Mouse (Mus musculus) naive thymus-derived CD4-positive, alpha-beta T cell, adult 2 months (primary cell): ENCODE results near the gene Junb.
A peak's percentile ranks its signal among the peaks of the same experiment; 100 is the strongest.

Source experiments
- DNase-seq: peaks from one replicate; pipeline ENCODE4 v3.0.0-alpha.2; 2011; ENCODE audit warnings: low read depth

The Junb gene

GRCm38 (mm10) chr8:84970913-84971312 lies 7.6 kb downstream of the Junb start:
- no peak for DNase-seq

DNA sequence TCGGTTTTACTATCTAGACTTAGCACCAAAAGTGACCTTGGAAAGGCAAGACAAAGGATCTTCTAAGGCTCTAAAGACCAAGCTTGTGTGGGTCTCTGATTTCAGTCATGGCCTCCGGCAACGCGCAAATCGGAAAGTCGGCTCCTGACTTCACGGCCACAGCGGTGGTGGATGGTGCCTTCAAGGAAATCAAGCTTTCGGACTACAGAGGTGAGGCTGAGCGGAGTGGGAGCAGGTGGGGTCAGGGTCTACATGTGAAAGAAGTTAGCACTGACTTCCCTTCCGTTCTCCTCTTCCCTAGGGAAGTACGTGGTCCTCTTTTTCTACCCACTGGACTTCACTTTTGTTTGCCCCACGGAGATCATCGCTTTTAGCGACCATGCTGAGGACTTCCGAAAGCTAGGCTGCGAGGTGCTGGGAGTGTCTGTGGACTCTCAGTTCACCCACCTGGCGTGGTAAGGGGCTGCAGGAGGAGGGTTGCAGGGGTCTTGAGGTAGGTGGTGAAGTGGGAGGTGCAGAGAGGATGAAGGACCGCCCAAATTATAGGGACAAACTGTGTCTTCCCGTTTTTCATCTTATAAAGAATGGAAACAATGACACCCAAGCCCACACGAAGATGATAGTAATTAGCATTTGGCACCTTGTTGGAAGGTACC lies 8.3 kb downstream of the Junb start:
- DNase-seq = no peak

DNA sequence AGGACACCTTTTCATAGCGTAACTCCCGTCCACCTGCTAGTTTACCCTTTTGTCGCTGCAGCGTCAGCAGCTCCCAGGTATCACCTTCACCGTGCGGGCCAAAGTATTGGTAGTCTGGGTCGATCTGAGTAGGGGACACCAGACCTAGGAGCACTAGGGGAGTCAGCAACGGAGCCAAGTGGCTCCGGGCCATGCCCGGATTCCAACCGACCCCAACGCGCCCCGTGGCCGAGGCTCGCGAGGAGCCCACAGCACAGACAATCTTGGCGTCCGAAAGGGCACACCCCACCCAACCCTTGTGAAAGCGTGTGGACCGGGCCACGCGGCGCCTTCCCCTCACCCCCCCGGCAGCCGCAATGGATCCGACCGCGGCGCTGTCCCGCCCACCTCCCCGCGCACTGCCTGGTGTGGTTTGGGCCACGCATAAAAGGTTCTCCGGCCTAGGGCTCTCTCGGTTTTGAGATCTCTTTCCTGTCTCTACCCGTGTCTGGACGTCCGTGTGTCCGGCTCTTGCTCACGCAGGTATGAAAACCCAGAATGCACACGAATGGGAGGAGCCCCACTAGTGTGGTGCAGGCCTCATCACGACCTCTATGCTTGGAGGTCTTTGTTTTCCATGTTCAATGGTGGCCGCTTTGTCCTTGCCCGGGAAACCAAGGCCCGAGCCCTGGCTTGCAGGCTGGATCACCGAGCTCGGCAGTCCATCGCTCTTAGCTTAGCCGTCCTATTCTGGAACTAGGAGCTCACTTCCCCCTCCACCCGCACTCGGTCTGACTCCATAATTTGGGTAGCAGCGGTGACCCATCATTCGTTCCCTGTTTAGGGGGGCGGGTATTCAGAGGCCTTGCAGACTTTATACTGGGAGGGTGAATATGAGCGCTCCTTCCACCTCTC lies 9.0 kb downstream of the Junb start, which contains the start of the genes Gm49661, Prdx2 and Rnaseh2a:
Gene Gm49661 (minus strand): TSS at position 193 of the 894 bp plus-strand sequence.
Gene Prdx2 (plus strand): TSS at position 347 of the 894 bp plus-strand sequence.
Gene Rnaseh2a (minus strand): TSS at position 527 of the 894 bp plus-strand sequence.
- peak; percentile 78 for DNase-seq

DNA sequence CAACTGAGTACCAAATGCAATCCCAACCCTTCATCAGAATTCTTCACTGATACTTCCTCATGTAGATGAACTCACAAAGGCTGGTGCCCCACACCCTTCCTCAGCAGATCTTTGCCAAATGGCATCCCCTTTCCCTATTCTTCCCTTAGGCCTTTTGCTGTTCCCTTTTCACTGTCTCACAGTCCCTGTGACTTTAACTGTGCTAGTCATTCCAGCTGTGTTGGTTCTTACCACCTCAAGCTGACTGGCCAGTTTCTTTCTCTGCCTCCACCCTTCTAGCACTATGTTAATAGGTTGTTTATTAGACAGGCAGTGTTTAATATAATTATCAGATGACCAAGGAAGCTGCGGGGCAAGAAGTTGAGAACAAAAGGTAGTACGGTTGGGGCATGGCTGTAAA lies 9.9 kb downstream of the Junb start:
- no peak for DNase-seq

DNA sequence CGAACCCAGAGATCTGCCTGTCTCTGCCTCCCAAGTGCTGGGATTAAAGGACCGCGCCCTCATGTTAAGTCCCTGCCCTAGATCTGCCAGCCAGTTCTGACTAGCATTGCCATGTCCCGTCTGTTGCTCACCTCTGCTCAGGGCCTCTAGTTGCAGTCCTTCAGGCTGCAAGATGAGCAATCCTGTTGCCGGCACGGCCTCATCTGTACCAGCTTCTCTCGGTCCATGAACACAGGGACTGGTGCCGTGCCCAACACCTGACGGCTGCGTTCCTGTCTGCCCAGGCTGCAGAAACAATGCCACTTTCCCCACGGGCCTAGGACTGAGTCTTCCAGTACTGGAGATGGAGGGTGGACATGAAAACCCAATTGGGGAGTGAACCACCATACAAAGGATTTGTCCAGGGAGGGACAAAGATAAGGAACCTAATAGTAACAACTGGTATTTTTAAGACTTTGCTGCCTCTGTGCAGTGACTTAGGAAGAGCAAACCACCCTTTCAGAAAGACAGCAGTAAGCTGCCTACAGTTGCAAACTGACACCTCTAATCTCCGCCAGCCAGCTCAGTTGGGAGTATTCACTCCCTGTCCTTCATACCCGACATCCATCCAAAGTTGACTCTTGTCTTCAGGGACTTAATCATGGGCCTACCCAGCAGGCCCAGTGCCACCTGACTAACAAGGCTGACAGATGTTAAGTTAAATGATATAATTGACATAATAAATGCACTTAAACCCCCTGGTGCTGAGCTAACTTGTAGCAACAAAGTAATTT lies 10.8 kb downstream of the Junb start:
- no peak for DNase-seq

- DNase-seq = no peak
Measured at GRCm38 (mm10) chr8:84966603-84967002, 11.9 kb downstream of the Junb start.

GRCm38 (mm10) chr8:84965731-84966291 lies 12.7 kb downstream of the Junb start:
- peak; percentile 94 for DNase-seq

- no peak for DNase-seq
Measured at GRCm38 (mm10) chr8:84963952-84964351, 14.6 kb downstream of the Junb start.

DNA sequence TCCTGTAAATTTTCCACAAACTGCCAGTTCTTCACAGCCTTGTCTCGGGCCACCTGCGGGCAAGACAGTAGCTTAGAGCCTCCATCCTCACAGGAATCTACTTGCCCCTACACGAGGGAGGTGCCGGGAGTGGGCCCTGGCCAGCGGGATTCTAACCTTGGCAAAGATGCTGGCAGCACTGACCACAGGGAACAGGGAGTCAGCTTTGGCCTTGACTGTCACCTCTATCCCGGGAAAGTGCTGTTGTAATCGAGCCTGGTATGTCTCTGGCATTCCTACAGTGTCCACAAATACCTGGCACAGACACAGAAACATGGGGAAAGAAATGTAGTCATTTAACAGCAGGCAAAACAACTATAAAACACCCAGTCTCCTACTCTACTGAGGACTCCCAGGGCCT lies 18.7 kb downstream of the Junb start:
- no peak for DNase-seq

- peak; percentile 84 for DNase-seq
Measured at GRCm38 (mm10) chr8:84956768-84957167, 21.8 kb downstream of the Junb start.

GRCm38 (mm10) chr8:84952612-84953255 lies 25.8 kb downstream of the Junb start:
- DNase-seq = peak; percentile 44

DNA sequence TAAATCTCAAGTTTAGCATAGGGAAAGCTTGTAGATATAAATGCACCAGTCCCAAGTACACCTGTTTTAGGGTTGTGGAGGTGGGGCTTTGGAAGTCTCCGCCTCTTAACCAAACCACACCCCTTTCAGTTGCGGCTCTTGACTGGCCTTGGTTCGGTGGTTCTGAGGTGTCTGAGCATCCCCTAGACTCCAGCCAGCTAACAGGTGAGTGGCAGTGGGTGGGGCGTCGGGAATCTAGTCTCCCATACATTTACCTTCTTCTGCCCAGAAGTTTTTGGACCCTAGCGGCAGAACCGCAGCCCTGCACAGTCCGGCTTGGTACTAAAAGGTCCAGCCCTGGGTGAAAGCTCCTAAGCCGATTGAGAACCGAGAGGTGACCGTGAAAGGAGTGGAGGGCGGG lies 28.8 kb downstream of the Junb start:
- DNase-seq = no peak

GRCm38 (mm10) chr8:84947241-84947545 lies 31.3 kb downstream of the Junb start:
- DNase-seq = peak; percentile 60

DNA sequence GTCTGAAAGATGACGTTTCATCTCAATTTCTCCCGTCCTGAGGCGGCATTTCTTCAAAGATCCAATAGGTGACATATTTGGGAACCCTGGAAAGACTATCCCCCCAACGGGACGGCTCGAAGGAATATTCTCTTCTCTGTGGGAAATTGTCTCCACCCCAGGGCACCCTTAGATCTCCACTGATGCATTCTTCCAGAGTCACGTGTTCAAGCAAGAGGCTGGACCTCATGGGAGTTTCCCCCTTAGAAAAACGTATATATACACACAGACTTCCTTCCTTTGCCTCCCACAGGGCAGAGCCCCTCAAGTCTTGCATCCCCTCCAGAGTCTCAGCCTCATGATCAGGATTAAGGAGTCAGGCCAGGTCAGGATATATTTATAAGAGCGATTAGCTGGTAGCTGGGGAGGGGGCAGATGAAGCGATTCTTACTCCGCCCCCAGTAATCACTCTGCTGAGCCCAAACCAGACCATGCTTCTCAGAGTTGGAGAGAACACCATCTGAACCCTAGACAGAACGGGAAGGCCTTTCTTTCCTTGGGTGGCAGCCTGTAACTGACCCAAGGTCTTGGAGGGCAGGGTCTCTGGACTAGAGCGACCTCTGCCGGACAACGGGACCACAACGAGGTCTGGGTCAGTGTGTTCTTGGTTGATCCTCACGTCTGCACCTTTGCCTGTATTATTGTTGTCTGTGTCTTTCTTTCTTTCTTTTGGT lies 31.8 kb downstream of the Junb start, which contains the start of gene Rtbdn:
Gene Rtbdn (plus strand): TSS at position 464 of the 713 bp plus-strand sequence.
- peak; percentile 19 for DNase-seq

- no peak for DNase-seq
Measured at GRCm38 (mm10) chr8:84945633-84946527, 32.6 kb downstream of the Junb start.

GRCm38 (mm10) chr8:84945235-84945632 lies 33.3 kb downstream of the Junb start:
- no peak for DNase-seq

DNA sequence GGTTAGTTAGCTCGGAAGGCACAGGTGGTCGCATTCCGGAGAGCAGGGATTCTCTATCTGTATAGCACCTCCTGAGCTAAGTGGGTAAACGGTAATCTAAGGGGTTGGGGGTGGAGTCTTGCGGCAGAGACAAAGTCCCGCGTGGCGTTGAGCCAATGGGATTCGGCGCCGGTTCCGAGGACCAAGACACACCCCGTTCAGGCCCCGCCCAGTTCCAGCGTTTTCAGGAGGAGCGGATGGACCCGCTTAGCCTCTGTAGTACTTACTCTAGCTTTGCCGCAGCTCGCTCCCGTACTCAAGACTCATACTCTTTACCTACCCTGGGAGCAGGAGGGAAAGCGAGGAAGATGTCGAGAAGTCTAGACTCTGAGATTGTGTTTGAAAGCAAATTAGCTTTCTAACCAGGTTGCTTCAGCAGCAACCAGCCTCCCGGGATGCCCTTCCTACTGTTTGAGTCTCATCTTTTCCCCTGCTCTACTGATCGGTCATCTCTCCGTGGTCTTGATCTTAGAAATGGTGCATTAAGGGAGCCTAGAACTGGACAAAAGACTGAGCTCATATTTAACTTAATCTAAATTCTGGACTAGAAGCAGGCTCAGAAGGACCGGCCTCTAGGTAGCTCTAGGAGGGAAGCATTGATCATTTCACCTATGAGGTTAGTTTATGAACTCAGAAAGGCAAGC lies 33.9 kb downstream of the Junb start:
- DNase-seq = peak; percentile 55

- DNase-seq = no peak
Measured at GRCm38 (mm10) chr8:84943699-84944098, 34.8 kb downstream of the Junb start.
